Mouse (Mus musculus) frontal cortex, postnatal 14 days (tissue): ENCODE measurements around the gene Gm13420.
"Not testable (repeated sequence)": the region's sequence is repeated elsewhere in the genome, so short reads cannot be mapped to it uniquely, and the experiment has no call there.

Experiments used
- DNase-seq, 2 experiments: peaks; one replicate each; pipeline ENCODE4 v3.0.0; 2022; ENCODE audit warnings: low spot score in 2 of 2

Gm13420 gene

DNA sequence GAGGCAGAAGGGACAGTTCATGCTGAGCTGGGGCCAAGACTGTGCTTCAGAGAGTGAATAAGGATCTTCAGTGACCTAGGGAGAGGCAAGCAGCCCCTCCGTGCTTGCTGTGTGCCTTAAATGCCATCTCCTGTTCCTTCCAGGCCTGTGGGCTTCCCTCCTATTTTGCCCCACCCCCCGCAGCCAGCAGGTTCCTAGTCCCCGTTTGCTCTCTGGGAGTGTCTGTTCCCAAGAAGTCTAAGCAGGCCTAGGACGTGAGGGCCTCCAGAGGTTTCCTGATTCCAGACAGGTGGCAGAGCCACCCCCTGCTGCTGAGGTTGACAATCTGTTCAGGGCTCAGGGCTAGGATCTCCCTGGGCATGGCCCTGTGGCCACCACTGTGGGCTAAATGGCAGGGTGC is 12.7 kb downstream of the Gm13420 start:
- DNase-seq = no peak

DNA sequence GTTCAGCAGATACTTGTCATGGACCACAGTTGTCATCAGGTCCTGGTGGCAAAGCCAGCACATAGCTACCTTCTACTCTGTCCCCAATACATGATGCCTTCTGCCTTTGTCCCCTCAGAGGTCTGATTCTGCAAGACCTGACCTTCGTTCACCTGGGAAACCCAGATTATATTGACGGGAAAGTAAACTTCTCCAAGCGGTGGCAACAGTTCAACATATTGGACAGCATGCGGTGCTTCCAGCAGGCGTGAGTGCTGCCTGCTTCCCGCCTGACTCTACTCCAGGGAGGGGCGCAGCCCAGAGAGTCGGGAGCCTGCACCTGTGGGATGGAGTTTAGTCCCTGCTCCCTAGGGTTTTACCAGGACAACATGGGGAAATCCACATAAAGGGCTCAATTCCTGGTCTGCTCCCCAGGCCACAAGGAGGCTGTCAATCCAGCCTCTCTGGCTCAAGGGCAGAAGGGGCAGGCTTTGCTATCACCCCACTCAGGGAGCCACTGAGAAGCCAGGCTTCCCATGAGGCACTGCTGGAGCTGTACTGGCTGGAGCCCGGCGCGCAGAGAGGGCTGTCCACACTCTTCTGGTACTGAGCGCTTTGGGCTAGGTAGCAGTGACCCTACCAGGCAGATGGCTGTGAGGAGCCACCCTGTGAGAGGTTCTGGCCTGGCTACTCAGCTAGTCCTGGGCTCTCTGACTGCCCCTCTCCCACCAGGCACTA is 14.1 kb downstream of the Gm13420 start:
- DNase-seq = no peak

DNA sequence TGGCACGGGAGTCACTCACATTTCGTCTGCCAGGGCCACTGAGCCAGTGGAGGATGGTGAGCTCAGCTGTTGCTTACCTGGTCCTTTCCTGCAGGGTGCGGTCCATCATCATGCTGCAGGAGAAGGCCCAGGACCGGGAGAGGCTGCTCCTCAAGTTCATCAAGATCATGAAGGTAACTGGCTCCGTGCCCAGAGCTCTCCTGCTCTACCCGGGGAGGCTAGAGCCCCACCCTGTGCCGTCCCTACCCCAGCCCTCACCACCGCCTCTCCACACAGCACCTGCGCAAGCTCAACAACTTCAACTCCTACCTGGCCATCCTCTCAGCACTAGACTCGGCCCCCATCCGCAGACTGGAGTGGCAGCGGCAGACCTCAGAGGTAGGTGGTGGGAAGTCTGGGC is 15.8 kb downstream of the Gm13420 start:
- no peak for DNase-seq

DNA sequence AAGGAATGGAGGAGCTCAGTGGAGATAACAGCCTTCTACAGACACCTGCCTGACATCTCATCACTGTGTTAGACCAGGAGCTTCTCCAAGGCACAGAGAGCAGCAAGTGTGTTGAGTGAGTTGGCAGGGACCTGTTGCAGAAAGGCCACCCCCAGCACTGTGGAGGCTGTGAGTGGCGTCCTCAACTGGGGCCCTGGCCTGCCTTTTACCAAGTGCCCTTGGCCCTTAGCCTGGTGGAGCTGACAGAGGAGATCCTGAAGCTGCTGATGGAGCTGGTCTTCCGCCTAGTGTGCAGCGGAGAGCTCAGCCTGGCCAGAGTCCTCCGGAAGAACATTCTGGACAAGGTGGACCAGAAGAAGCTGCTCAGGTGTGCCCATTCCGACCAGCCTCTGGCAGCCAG is 18.1 kb downstream of the Gm13420 start:
- no peak for DNase-seq

DNA sequence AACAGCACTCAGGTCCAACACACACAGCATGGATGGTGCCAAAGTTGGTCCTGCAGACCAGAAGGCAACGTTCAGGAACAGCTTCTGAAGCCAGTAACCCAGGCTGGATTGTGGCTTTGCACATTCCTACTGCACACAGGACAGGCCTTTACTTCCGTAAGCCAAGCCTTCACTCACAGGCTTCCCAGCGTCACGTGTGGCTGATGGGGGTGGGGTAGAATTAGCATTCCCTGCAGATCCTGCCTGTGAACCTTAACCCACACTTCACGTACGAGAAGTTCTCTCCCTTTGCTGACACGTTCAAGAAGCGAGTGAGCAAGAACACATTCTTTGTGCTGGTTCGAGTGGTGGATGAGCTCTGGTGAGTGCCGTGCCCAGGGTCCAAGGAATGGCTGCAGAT is 18.9 kb downstream of the Gm13420 start:
- DNase-seq = no peak

DNA sequence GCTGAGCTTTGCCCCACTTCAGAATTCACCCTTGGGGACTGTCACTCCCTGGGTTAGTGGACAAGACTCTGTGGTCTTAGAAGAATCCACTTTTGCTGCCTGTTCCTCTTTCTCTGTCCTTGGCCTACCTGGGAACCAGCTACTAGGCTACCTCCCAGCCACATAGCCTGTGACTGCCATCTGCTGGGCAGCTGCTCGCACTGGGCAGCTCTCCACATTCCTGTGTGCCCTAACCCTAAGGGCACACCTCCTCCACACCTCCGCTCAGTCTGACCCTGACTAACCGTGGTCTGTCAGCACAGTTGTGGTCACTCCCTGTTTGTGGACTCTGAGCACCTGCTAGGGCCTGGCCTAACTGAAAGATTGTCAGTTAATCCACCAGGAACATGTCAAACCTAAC is 19.9 kb downstream of the Gm13420 start:
- DNase-seq = no peak

DNA sequence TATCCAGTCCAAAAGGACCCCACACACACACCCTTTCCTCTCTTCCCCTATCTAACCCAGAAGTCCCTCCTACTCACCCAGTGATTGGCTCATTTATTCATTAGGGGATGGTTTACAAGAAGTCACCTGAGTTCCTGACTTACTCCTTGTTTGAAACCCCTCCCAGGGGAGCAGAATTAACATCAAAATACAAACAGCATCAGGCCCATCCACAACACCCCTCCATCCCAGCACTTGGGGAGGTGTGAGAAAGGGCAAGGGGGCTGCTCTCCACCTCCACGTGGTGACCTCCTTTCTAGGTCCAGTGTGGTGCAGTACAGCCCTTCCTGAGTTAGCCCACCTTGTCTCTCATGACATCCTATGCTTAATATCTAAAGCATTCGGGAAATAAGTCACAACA is 22.0 kb downstream of the Gm13420 start:
- DNase-seq = no peak

DNA sequence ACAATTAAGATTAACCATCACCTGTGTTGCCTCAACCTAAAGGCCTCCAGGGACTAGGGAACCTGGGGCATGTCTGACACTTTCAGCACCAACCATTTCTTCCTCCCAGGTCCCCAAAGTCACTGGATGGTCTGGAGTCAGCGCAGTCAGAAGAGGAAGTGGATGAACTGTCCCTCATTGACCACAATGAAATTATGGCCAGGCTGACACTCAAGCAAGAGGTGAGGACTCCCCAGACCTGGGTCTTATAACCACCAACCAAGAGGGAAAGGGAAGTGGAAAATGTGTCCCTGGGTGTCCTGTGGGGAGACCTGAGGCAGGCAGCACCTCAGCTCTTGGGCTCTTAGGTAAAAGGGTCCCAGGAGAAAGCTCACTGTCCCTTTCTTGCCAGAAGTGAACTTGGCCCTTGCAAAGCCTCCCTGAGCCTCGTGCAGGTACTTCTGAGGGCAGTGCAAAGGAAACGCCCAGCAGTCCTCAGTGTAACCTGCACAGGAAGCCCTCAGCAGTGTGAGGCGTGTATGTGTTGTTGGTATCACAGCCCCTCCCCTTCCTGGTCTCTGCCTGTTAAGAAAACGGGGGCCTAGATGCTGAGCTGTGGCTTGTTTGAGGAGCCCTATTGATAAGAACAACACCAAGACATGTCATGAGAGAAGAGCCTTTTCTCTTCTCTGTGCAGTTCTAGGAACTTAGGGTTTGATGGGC is 26.7 kb downstream of the Gm13420 start:
- DNase-seq = no peak

DNA sequence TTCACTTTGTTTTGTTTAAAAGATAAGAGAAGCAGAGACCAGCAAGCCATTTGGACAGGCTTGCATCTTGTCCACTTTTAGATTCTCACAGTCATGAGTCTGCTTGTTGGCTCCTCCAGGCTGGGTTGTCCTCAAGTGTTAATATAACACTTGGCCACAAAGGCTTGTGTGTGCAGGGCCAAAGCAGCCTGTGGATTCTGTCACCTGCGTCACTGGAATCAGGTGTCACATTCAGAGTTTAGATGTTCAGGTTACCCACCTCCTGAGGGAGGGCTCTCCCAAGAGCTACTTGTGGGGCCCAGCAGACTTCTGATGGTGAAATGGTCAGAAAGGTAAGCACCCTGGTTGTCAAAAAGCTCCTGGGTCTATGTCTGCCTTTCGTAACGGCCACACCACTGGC is 28.4 kb downstream of the Gm13420 start:
- no peak for DNase-seq

DNA sequence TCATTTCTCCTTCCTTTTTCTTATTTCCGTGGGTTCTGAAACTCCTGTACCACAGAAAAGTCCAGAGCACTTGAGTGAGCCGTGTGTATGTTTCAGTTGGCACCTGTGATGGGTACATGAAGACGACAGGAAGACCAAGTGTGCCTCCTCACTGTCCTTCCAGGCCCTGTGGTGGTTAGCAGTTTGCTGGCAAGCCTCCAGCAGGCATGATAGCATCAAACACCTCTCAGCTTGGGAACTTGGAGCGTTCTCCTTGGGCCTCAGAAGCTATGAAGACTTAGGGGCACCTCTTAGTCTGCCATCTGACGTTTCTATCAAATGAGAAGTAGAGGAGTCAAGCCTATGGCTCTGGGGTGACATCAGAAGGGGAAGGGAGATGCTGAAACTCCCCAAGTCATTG is 32.9 kb downstream of the Gm13420 start:
- no peak for DNase-seq

DNA sequence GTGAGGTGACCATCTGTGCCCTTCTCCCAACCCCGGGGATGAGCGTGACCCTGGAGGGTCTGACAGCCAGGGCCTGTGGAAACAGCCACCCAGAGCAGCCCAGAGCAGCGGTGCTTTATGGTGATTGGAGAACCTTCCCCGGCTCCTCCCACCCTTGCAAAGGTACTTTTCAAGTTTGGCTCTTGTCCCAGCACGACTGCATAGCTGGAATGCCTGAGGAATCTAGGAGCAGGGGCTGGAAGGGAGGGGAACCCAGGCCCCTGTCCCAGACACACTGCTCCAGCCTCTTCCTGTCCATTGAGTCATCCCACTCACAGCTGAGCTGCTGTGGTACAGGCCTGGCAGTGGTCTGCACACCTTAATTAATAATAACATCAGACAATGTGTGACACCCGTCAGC is 34.8 kb downstream of the Gm13420 start:
- no peak for DNase-seq

DNA sequence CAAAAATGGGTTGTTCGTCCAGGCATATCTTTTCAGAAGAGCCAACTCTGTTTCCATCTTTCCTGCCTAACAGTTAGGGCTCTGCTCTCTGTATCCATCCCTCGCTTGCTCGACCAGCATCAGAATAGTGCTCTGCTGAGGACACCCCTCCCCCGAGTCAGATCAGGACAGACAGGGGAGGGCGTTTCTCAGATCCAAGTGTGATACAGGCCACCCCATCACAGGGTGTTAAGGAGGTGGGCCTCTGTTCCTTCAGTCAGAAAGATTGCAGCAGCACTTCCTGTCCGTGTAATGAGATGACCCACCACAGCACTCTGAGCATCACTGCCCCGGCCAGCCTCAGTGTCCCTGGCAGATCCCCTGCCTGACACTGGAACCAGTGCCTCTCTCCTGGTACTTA is 35.3 kb downstream of the Gm13420 start:
- no peak for DNase-seq

DNA sequence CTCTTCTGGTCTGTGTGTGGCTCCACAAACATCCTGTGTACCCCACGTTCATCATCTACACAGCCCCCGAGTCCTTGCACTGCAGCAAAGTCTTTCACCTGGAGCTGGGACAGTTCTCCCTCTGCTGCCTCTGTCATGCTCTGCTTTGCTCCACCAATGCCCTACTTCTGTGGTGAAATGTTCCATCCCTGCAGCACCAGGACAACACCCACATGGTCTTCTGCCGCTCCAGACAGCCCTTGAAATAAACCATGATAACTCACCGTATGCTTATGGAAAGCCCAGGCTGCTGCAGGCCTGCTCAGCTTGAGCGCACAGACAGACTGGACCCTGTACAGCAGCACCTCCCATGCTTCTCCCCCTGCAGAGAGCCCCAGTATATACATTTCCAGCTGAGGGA is 37.4 kb downstream of the Gm13420 start:
- no peak for DNase-seq

DNA sequence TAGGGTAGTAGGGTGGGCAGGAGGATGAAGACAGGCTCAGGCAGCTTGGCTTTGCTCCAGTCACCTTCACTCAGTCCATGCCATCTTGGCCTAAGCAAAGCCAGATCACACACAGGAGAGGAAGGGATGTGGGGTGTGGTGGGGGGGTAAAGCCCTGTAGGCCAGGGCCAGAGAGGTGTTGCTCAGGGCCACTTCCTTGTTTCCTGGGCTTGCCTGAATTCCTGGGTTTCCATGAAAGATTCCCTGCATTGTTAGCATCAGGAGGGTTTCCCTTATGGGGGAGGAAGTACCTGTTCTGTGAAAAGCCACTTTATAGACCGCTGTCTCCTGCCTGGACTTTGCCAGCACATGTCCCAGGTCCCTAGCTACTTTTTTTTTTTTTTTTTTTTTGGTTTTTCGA is 38.0 kb downstream of the Gm13420 start:
- DNase-seq = no peak

DNA sequence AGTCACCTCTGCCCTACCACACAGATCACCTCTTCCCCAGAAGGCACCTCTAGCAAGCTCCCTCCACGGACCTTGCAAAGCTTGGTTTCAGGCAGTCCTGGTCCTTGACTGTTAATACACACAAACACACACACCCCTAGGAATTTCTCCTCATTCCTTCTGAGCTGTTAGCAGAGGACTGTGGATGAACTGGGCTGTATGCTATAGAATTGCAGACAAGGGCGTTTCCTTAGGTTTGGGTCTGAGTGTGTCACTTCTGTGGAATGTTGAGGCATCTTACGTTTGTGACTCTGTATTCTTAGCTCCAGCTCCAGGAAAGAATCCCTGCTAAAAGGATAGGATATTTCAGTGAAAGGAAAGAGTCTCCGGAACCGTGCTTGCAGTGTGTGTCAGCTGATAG is 39.6 kb downstream of the Gm13420 start:
- no peak for DNase-seq

DNA sequence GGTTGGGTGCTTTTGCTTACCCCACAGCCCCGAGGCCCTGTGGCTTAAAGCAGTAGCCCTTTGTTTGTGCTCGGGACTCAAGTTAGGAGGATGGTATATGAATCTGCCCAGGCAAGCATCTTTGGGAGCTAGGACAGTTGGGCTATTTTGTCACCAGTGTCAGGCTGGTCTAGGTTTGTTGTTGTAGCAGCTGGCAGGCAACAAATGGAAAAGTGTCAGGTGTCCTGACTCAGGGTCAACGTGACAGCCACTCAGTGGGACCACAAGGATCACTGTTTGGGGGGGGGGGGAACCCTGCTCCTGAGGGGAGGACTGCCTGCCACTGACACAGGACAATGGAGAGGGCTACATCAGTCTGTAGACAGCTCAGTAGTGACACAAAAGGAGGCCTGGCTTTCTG is 40.4 kb downstream of the Gm13420 start:
- no peak for DNase-seq

DNA sequence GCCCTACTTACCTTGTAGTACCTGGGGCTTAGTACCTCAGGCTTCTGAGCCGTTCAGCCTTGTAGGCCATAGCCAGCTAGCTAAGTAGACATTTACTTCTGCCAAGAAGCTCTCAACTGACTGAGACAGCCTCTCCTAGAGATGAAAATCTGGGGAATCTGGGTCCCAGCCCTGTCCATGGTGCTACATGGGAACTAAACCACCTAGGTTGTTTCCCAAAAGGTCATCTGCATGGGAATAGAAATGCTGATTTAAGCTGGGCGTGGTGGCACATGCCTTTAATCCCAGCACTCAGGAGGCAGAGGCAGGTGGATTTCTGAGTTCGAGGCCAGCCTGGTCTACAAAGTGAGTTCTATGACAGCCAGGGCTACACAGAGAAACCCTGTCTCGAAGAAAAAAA is 43.3 kb downstream of the Gm13420 start:
- not testable (repeated sequence) for DNase-seq

DNA sequence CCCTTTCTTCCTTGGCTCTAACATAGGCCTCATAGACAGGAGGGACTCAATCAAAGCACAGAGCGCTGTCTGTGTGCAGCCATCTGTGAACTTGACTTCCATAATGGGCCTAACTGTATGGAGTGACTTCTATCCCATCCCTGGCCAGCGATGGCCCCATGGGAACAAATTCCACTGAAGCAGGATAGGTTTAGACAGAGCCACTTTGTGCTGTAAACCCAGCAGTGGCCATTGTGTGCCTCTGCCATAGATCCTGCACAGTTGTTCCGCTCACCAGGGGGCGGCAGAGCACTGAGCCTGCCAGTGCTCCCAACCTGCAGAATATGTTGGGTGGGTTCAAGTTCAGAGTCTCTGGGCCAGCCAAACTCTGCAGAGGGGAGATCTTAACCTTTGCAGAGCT is 43.8 kb downstream of the Gm13420 start:
- no peak for DNase-seq

DNA sequence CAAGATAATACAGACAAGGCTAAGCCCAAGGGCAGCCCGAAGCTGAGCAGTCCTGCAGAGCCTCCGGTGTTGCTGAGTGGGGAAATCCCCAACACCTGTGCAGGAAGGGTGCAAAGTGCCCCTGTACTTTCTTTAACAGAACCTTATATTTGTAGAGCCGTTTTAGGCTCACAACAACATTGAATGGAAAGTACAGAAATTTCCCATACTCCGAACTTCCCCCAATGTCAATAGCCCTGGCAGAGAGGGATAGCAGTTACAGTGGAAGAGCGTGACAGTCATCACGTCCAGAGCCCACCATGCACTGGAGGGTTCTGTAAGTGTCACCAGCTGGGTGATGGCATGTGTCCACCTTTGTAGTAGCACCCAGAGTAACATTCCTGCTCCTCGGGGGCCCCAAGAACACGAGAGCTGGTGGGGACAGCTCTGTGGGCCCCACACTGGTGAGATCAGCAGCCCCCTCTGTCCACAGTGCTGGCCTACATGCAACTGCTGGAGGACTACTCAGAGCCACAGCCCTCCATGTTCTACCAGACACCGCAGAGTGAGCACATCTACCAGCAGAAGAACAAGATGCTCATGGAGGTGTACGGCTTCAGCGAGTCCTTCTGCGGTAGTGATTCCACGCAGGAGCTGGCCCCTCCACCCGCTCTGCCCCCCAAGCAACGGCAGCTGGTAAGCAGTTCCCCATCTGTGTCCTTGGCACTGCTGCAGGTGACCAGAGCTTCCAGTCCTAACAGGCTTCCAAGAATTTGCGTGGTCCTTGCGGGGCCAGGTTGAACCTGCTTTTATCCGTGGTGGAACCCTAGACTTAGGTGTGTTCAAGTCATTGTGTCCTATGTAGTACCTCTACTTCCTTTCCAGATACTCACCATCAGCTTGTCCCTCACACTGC is 44.5 kb downstream of the Gm13420 start:
- no peak for DNase-seq

DNA sequence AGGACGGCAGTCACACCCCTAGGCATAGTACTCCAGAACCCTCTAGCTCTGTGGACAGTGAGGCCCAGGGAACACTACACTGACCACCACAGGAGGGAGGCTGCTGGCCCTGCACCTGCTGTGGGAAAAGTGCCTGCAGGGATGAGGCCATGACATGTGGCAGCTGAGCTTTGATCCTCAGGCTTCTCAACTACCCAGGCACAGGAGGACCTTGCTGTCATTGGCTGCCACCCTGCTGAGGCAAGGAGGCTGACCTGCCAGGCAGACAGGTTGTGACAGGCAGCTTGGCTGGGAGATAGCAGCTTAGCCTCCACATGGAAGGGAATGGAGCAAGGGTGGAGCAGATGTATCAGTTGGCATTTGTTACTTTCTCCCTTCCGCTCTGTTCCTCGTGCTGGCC is 46.0 kb downstream of the Gm13420 start:
- no peak for DNase-seq

DNA sequence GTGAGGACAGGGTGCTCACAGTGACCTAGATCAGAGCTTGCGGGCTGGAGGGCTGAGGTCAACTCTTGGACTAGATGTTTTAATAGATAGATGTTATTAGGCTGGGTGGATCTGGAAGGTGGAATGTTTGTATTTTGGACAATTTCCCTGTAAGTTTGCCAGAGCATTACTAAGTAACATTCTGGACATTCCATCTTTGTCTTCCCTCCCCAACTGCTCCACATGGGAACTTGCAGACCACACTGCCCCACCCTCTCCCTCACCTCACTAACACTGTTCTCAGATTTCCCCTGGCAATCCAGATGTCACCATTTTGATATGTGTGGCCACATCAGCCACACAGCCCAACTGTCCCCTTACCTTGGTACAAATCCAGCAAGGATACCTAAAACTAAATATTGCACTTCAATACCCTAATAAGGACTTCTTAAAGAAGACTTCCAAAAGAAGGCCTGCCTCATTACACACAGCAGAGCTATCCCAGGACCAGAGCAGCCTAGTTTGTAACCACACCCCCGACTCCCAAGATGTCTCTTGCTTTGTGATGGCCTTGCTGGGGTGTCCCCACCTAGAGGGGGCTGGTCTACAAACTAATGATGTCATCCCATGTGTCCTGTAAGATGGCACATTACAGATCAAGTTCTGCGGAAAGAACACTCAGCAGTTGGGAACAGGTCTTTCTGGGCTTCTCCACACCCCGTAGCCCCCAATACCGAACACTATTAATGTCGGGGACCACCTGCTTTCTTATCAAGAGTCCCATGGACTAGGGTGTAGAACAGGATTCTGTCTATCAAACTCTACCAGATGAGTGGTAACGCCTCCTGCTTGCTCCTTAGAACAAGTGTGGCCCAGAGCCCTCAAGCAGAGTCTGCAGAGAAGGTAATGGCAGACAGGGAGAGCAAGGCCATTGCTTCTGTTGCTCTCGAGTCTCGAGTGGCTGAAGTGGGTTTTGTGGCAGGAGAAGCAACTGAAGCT is 48.1 kb downstream of the Gm13420 start:
- no peak for DNase-seq

DNA sequence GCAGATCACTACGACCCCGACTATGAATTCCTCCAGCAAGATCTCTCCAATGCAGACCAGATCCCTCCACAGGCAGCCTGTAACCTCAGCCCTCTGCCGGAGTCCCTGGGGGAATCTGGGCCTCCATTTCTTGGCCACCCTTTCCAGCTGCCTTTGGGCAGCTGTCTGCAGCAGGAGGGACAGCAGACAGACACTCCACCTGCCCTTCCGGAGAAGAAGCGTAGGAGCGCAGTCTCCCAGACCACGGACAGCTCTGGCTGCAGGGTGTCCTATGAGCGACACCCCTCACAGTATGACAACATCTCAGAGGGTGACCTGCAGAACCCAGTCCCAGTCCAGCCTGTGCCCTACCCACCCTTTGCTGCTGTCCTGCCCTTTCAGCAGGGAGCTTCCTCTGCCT is 49.3 kb downstream of the Gm13420 start:
- no peak for DNase-seq
